Mouse (Mus musculus) forebrain, embryonic 13.5 days (tissue): ENCODE data around the gene Fam81b. TPM values are rescaled to one million over a fixed set of nuclear protein-coding genes. Genes with fewer than 3 reads are reported as not detected.
"Not testable (repeated sequence)": the region's sequence is repeated elsewhere in the genome, so short reads cannot be mapped to it uniquely, and the experiment has no call there.

Experiments used
- ATAC-seq: fragments of 200-750 bp; cut with Nextera tagmentation; 2 replicates; pipeline ENCODE4 v1.8.0; 2017
- H3K27ac ChIP-seq: fragments of 300-500 bp; sonication (generic); 2 replicates; pipeline ENCODE4 v1.5.1; 2015; ENCODE audit warnings: inconsistent platforms, mild to moderate bottlenecking, moderate library complexity
- H3K27me3 ChIP-seq: fragments of 300-500 bp; sonication (generic); 2 replicates; pipeline ENCODE4 v1.6.1; 2015; ENCODE audit warnings: mild to moderate bottlenecking, inconsistent platforms
- H3K36me3 ChIP-seq: fragments of 300-500 bp; sonication (generic); 2 replicates; pipeline ENCODE4 v1.6.1; 2015; ENCODE audit warnings: mild to moderate bottlenecking, inconsistent platforms; ENCODE audit not compliant: poor library complexity, severe bottlenecking
- H3K4me1 ChIP-seq: fragments of 300-500 bp; sonication (generic); 2 replicates; pipeline ENCODE4 v1.6.1; 2015; ENCODE audit warnings: inconsistent platforms
- H3K4me2 ChIP-seq: fragments of 300-500 bp; sonication (generic); 2 replicates; pipeline ENCODE4 v1.6.1; 2015; ENCODE audit warnings: inconsistent platforms, mild to moderate bottlenecking, moderate library complexity
- H3K4me3 ChIP-seq: fragments of 300-500 bp; sonication (generic); 2 replicates; pipeline ENCODE4 v1.5.1; 2015; ENCODE audit warnings: mild to moderate bottlenecking, inconsistent platforms
- H3K9ac ChIP-seq: fragments of 300-500 bp; sonication (generic); 2 replicates; pipeline ENCODE4 v1.6.1; 2015; ENCODE audit warnings: mild to moderate bottlenecking, inconsistent platforms
- H3K9me3 ChIP-seq: fragments of 300-500 bp; sonication (generic); replicated peaks from 2 replicates; pipeline ENCODE4 v1.6.1; 2016; ENCODE audit warnings: inconsistent platforms
- WGBS: fragments of 180-500 bp; shearing (Covaris S2); methylation state at CpG from one replicate; pipeline ENCODE4 v1.1.7; 2015; 5-methylcytosine and 5-hydroxymethylcytosine counted together
- polyA plus RNA-seq: library from polyadenylated mRNA; unstranded; fragments of >200 nt; fragmentation: Nextera tagmentation; extraction: Ambion mirVana; gene quantifications from 2 replicates; pipeline ENCODE4 v1.2.1, GENCODE M21; 2015

The Fam81b gene
- polyA plus RNA-seq = 0.85 and 1.4 TPM in 2 replicates

- Histone ChIP-seq H3K4me2 (no peak within 1 kb of the TSS), H3K27me3 (no peaks in the 10 kb centered on the region), H3K9ac (no peak within 1 kb of the TSS), H3K27ac (no peak within 1 kb of the TSS), H3K4me3 (no peak within 1 kb of the TSS), H3K4me1 (no peaks in the 10 kb centered on the region), H3K36me3 (no peaks in the 10 kb centered on the region), H3K9me3 (no peaks in the 10 kb centered on the region)
- WGBS = 46% methylated on average over 7 of the region's 7 CpGs
- ATAC-seq = no peak
These were observed at the start of gene Fam81b for GRCm38 (mm10) chr13:76304637-76305122. Gene Fam81b, minus strand, starts transcription at chr13:76305072.

GRCm38 (mm10) chr13:76345941-76346340, 41.1 kb upstream of the Fam81b start:
- H3K36me3 ChIP-seq, H3K4me2 ChIP-seq, H3K9me3 ChIP-seq, H3K9ac ChIP-seq, H3K4me3 ChIP-seq, H3K27me3 ChIP-seq, H3K4me1 ChIP-seq, H3K27ac ChIP-seq, ATAC-seq: not testable (repeated sequence)
- 88% methylated on average over 21 of the region's 21 CpGs for WGBS

GRCm38 (mm10) chr13:76318635-76319034, 13.8 kb upstream of the Fam81b start:
- ATAC-seq = peak; percentile 71; the same call in 1 of the 2 replicates
- H3K9ac ChIP-seq = no peak overlapping the region
- H3K4me3 ChIP-seq = no peak overlapping the region
- no peaks in the 10 kb centered on the region for H3K9me3 ChIP-seq
- no peaks in the 10 kb centered on the region for H3K27me3 ChIP-seq
- WGBS = 70% methylated on average over 3 of the region's 3 CpGs
- no peaks in the 10 kb centered on the region for H3K36me3 ChIP-seq
- H3K4me2 ChIP-seq = no peak overlapping the region
- no peaks in the 10 kb centered on the region for H3K4me1 ChIP-seq
- H3K27ac ChIP-seq = no peak overlapping the region

- Histone ChIP-seq H3K4me1 (no peaks in the 10 kb centered on the region), H3K27me3 (no peaks in the 10 kb centered on the region), H3K9me3 (no peaks in the 10 kb centered on the region), H3K27ac (no peak overlapping the region), H3K36me3 (no peaks in the 10 kb centered on the region), H3K9ac (no peak overlapping the region), H3K4me2 (no peak overlapping the region), H3K4me3 (no peak overlapping the region)
- ATAC-seq = no peak
- 90% methylated on average over 7 of the region's 7 CpGs for WGBS
These were observed 6.7 kb upstream of the Fam81b start for GRCm38 (mm10) chr13:76311580-76311979.

- H3K4me3 ChIP-seq = no peak overlapping the region
- no peak overlapping the region for H3K9ac ChIP-seq
- ATAC-seq = no peak
- no peaks in the 10 kb centered on the region for H3K4me1 ChIP-seq
- H3K36me3 ChIP-seq = no peaks in the 10 kb centered on the region
- H3K4me2 ChIP-seq = no peak overlapping the region
- H3K9me3 ChIP-seq = no peaks in the 10 kb centered on the region
- no peak overlapping the region for H3K27ac ChIP-seq
- H3K27me3 ChIP-seq = no peaks in the 10 kb centered on the region
- 34% methylated on average over 1 of the region's 1 CpGs for WGBS
These were observed 3.9 kb upstream of the Fam81b start for GRCm38 (mm10) chr13:76308811-76309210.

GRCm38 (mm10) chr13:76305655-76306365, 938 bp upstream of the Fam81b start:
- no peaks in the 10 kb centered on the region for H3K27me3 ChIP-seq
- WGBS = 54% methylated on average over 2 of the region's 2 CpGs
- H3K9ac ChIP-seq = no peak overlapping the region
- H3K4me2 ChIP-seq = no peak overlapping the region
- no peaks in the 10 kb centered on the region for H3K4me1 ChIP-seq
- H3K27ac ChIP-seq = no peak overlapping the region
- H3K36me3 ChIP-seq = no peaks in the 10 kb centered on the region
- ATAC-seq = peak; percentile 79
- H3K4me3 ChIP-seq = no peak overlapping the region
- H3K9me3 ChIP-seq = no peaks in the 10 kb centered on the region

- H3K27ac ChIP-seq = no peak overlapping the region
- no peaks in the 10 kb centered on the region for H3K4me1 ChIP-seq
- no peak overlapping the region for H3K4me2 ChIP-seq
- 89% methylated on average over 3 of the region's 3 CpGs for WGBS
- H3K27me3 ChIP-seq = no peaks in the 10 kb centered on the region
- H3K9me3 ChIP-seq = no peaks in the 10 kb centered on the region
- no peak for ATAC-seq
- no peak overlapping the region for H3K9ac ChIP-seq
- H3K36me3 ChIP-seq = no peaks in the 10 kb centered on the region
- no peak overlapping the region for H3K4me3 ChIP-seq
These were observed 369 bp upstream of the Fam81b start for GRCm38 (mm10) chr13:76305241-76305640.

- Histone ChIP-seq H3K36me3 (no peaks in the 10 kb centered on the region), H3K27me3 (no peaks in the 10 kb centered on the region), H3K9ac (no peak overlapping the region), H3K4me2 (no peak overlapping the region), H3K4me1 (no peaks in the 10 kb centered on the region), H3K27ac (no peak overlapping the region), H3K9me3 (no peaks in the 10 kb centered on the region), H3K4me3 (no peak overlapping the region)
- WGBS = 78% methylated on average over 1 of the region's 1 CpGs
- ATAC-seq = no peak
These were observed 671 bp downstream of the Fam81b start for GRCm38 (mm10) chr13:76304201-76304600.

GRCm38 (mm10) chr13:76303160-76303559, 1.7 kb downstream of the Fam81b start:
- H3K4me2 ChIP-seq = no peak overlapping the region
- WGBS = 86% methylated on average over 1 of the region's 1 CpGs
- no peak overlapping the region for H3K9ac ChIP-seq
- H3K27ac ChIP-seq = no peak overlapping the region
- no peaks in the 10 kb centered on the region for H3K9me3 ChIP-seq
- H3K4me3 ChIP-seq = no peak overlapping the region
- H3K27me3 ChIP-seq = no peaks in the 10 kb centered on the region
- no peaks in the 10 kb centered on the region for H3K36me3 ChIP-seq
- no peak for ATAC-seq
- no peaks in the 10 kb centered on the region for H3K4me1 ChIP-seq

- no peak for ATAC-seq
- no peak overlapping the region for H3K4me3 ChIP-seq
- H3K36me3 ChIP-seq = no peaks in the 10 kb centered on the region
- H3K27me3 ChIP-seq = no peaks in the 10 kb centered on the region
- no peaks in the 10 kb centered on the region for H3K9me3 ChIP-seq
- H3K4me2 ChIP-seq = no peak overlapping the region
- no peak overlapping the region for H3K9ac ChIP-seq
- no peaks in the 10 kb centered on the region for H3K4me1 ChIP-seq
- 86% methylated on average over 2 of the region's 2 CpGs for WGBS
- no peak overlapping the region for H3K27ac ChIP-seq
These were observed 2.8 kb downstream of the Fam81b start for GRCm38 (mm10) chr13:76302056-76302455.

- H3K9ac ChIP-seq = no peak overlapping the region
- H3K27ac ChIP-seq = no peak overlapping the region
- H3K4me1 ChIP-seq = no peaks in the 10 kb centered on the region
- ATAC-seq = no peak
- H3K4me3 ChIP-seq = no peak overlapping the region
- no peak overlapping the region for H3K4me2 ChIP-seq
- no peaks in the 10 kb centered on the region for H3K27me3 ChIP-seq
- H3K36me3 ChIP-seq = no peaks in the 10 kb centered on the region
- no peaks in the 10 kb centered on the region for H3K9me3 ChIP-seq
- 74% methylated on average over 4 of the region's 4 CpGs for WGBS
These were observed 12.8 kb downstream of the Fam81b start for GRCm38 (mm10) chr13:76292050-76292449.

GRCm38 (mm10) chr13:76284597-76284996, 20.3 kb downstream of the Fam81b start:
- Histone ChIP-seq H3K9me3 (no peaks in the 10 kb centered on the region), H3K27me3 (no peaks in the 10 kb centered on the region), H3K4me1 (no peaks in the 10 kb centered on the region), H3K9ac (no peak overlapping the region), H3K4me2 (no peak overlapping the region), H3K36me3 (no peaks in the 10 kb centered on the region), H3K4me3 (no peak overlapping the region), H3K27ac (no peak overlapping the region)
- ATAC-seq = no peak
- WGBS = 94% methylated on average over 3 of the region's 3 CpGs
